Mouse (Mus musculus): ENCODE results near the gene Msi2. TPM values are rescaled to one million over a fixed set of nuclear protein-coding genes. Genes with fewer than 3 reads are reported as not detected.

Gene Msi2
- total and polyA plus RNA-seq, 2 experiments from 2014 or later, result 22.1 to 94.6 TPM

DNA sequence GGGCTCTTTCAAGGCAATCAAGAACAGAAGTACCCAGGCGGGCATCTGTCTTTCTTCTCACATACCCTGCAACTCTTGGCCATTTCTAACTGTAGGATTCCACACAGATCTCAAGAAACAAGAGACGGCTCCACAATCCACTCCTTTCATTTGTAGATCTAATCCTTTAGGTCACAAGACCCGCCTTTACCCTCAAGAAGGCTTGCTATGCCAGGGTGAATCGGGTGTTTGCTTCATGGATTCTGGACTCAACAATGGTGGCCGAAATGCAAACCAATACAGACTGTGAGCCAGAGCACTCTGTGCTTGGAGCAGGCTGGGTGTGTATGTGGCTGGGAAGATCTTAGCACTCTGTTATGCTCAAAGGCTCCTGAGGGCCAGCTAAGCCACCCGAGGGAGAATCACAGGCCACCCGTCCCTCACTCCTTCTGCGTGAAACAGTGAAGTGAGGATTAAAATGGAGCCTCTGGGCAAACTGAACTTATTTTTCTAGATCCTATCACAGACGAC lies 237.2 kb downstream of the Msi2 start:
- H3K27ac ChIP-seq (ENCODE audit: low read depth), result no peak overlapping the region
- no peak overlapping the region for H3K4me3 ChIP-seq (ENCODE audit: low read depth, low read length)
- ATAC-seq (ENCODE audit: insufficient read depth, low read depth), result no peak
- H3K36me3 ChIP-seq (replicated peaks; ENCODE audit: control insufficient read depth, insufficient read depth, low read length), result peaks cover 7% of the 10 kb centered on the region; the same call in 1 of the 2 replicates
- DNase-seq (ENCODE audit: low spot score), result no peak
- no peak for TF ChIP-seq EP300 (IDR thresholded peaks at IDR 0.05; ENCODE audit: low read depth)
- TF ChIP-seq CTCF (IDR thresholded peaks at IDR 0.05; ENCODE audit: low read depth), result no peak
- no peaks in the 10 kb centered on the region for H3K9me3 ChIP-seq (replicated peaks; ENCODE audit: control insufficient read depth, low read length)
- WGBS, result 69% methylated on average over 9 of the region's 9 CpGs
- peaks cover 35% of the 10 kb centered on the region for H3K4me1 ChIP-seq (ENCODE audit: control insufficient read depth, insufficient read depth)
- no peak overlapping the region for H3K4me2 ChIP-seq (ENCODE audit: low read depth, low read length)
- H3K9ac ChIP-seq (replicated peaks; ENCODE audit: low read depth, low read length), result no peak overlapping the region
- H3K27me3 ChIP-seq (ENCODE audit: control insufficient read depth, insufficient read depth, low read length), result no peaks in the 10 kb centered on the region

DNA sequence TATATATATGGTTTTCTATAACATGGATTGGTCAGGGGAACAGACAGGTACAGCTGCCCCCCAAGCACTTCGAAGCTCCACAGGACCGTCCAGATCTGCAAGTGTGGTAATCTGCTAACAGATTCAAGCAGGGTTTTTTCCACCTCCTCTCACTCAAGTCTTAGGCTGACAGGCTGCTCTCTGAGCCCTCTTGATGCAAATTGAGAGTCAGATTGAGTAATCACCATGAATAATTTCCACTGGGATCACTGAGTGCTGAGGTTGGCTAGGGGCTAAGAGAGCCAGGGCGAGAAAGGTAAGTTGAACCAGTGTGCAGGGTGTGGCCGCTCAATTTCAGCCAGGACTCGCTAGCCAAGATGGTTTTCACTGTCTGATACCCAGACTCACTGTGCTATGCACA lies 238.8 kb downstream of the Msi2 start:
- H3K4me1 ChIP-seq (ENCODE audit: control insufficient read depth, insufficient read depth), result peaks cover 29% of the 10 kb centered on the region

DNA sequence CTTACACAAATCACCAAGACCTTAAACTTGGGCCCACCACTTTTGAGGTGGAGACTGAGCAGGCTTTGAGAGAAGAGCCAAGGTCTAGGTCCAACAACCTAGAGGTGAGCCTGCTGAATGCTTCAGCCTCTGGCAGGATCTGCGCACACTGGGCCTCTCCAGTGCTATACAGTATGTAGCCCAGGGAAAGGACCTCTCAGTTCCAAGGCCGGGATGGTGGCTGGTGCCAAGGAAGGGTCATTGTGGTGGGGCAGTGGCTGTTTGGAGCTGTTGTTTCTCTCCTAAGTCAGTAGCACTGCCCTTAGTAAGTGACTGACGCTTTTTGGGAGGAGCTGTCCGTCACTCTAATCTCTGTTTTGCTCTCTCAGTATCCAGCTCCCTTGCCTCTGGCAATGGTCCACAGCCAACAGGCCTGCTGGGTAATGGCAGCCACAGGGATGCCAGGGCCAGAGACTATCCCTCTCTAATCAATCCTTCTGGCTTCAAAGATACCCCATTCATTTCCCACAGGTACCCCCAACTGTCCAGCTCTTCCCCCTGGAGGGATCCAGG lies 243.3 kb downstream of the Msi2 start:
- H3K27ac ChIP-seq (ENCODE audit: low read depth), result peak overlapping the region; percentile 62
- peak; percentile 20; the same call in 1 of the 2 replicates for TF ChIP-seq CTCF (IDR thresholded peaks at IDR 0.05; ENCODE audit: low read depth)
- TF ChIP-seq EP300 (IDR thresholded peaks at IDR 0.05; ENCODE audit: low read depth), result no peak
- 44% methylated on average over 4 of the region's 4 CpGs for WGBS
- peaks cover 30% of the 10 kb centered on the region for H3K4me1 ChIP-seq (ENCODE audit: control insufficient read depth, insufficient read depth)
- ATAC-seq (ENCODE audit: insufficient read depth, low read depth) (peak; percentile 77), DNase-seq (ENCODE audit: low spot score) (peak; percentile 37)
- H3K4me2 ChIP-seq (ENCODE audit: low read depth, low read length), result no peak overlapping the region
- no peaks in the 10 kb centered on the region for H3K27me3 ChIP-seq (ENCODE audit: control insufficient read depth, insufficient read depth, low read length)
- no peak overlapping the region for H3K9ac ChIP-seq (replicated peaks; ENCODE audit: low read depth, low read length)
- no peaks in the 10 kb centered on the region for H3K9me3 ChIP-seq (replicated peaks; ENCODE audit: control insufficient read depth, low read length)
- peaks cover 7% of the 10 kb centered on the region; the same call in 1 of the 2 replicates for H3K36me3 ChIP-seq (replicated peaks; ENCODE audit: control insufficient read depth, insufficient read depth, low read length)
- no peak overlapping the region for H3K4me3 ChIP-seq (ENCODE audit: low read depth, low read length)

More for the DNA sequence above, 238.8 kb downstream of the Msi2 start:
- no peak for TF ChIP-seq CTCF (IDR thresholded peaks at IDR 0.05; ENCODE audit: low read depth)
- TF ChIP-seq EP300 (IDR thresholded peaks at IDR 0.05; ENCODE audit: low read depth), result no peak
- Histone ChIP-seq H3K9ac (replicated peaks; ENCODE audit: low read depth, low read length) (no peak overlapping the region), H3K4me3 (ENCODE audit: low read depth, low read length) (no peak overlapping the region), H3K27me3 (ENCODE audit: control insufficient read depth, insufficient read depth, low read length) (no peaks in the 10 kb centered on the region), H3K27ac (ENCODE audit: low read depth) (no peak overlapping the region), H3K36me3 (replicated peaks; ENCODE audit: control insufficient read depth, insufficient read depth, low read length) (peaks cover 7% of the 10 kb centered on the region; the same call in 1 of the 2 replicates), H3K4me2 (ENCODE audit: low read depth, low read length) (no peak overlapping the region), H3K9me3 (replicated peaks; ENCODE audit: control insufficient read depth, low read length) (no peaks in the 10 kb centered on the region)
- ATAC-seq (ENCODE audit: insufficient read depth, low read depth) (no peak), DNase-seq (ENCODE audit: low spot score) (no peak)
- WGBS, result 89% methylated on average over 5 of the region's 5 CpGs

DNA sequence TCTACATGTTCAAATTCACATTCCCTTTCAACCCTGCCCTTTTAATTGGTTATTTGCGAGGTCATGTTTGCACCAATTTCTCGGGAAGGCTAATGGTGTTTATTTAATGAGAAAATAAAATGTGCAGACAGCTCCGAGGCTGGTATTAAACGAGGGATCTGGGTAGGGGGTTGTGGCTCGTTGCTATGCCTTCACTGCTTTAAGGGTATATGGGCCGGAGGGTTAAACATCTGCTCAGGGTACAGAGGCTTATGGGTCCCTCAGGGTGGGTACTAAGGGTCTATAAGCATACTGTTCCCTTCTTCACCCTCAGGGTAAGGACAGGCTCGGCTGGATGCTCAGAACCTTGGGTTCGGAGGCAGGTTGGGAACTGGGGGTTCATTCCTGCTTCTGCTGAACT lies 245.6 kb downstream of the Msi2 start:
- no peak for TF ChIP-seq EP300 (IDR thresholded peaks at IDR 0.05; ENCODE audit: low read depth)
- TF ChIP-seq CTCF (IDR thresholded peaks at IDR 0.05; ENCODE audit: low read depth), result no peak
- no peak overlapping the region for H3K27ac ChIP-seq (ENCODE audit: low read depth)
- no peak for ATAC-seq (ENCODE audit: insufficient read depth, low read depth)
- peaks cover 42% of the 10 kb centered on the region for H3K4me1 ChIP-seq (ENCODE audit: control insufficient read depth, insufficient read depth)
- DNase-seq (ENCODE audit: low spot score), result no peak
- H3K9me3 ChIP-seq (replicated peaks; ENCODE audit: control insufficient read depth, low read length), result no peaks in the 10 kb centered on the region
- H3K36me3 ChIP-seq (replicated peaks; ENCODE audit: control insufficient read depth, insufficient read depth, low read length), result no peaks in the 10 kb centered on the region
- no peak overlapping the region for H3K4me2 ChIP-seq (ENCODE audit: low read depth, low read length)
- WGBS, result 83% methylated on average over 8 of the region's 8 CpGs
- H3K9ac ChIP-seq (replicated peaks; ENCODE audit: low read depth, low read length), result no peak overlapping the region
- no peaks in the 10 kb centered on the region for H3K27me3 ChIP-seq (ENCODE audit: control insufficient read depth, insufficient read depth, low read length)
- no peak overlapping the region for H3K4me3 ChIP-seq (ENCODE audit: low read depth, low read length)

DNA sequence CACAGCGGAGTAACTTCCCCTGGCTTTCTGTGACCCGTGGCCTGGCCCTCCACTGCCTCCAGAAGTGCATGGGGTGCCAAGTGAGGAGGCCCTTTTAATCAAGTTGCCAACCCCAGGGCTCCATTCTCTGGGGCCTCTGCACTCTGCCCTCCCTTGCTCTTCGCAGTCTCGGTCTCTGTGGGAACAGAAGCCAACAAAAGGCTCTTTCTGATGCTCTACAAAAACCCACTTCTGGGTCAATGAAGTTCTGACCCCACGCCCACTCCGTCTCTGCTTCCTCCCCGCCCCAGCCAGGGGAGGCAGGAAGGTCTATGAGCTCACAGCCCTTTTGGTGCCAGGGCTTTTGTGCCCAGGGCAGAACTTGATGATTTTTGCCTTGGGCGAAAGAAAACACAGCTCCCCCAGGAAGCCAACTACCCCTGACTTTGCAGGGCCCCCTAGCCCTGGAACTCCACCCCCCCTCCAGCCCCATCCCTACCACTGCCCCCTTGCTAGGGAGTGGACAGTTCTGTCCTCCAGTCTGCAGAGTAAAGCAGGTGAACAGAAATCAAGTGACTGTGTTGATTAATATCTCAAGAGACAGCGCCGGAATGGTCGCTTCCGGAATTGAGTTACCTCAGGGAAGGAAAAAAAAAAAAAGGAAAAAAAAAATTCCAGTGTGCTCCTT lies 246.2 kb downstream of the Msi2 start:
- ATAC-seq (ENCODE audit: insufficient read depth, low read depth), result no peak
- DNase-seq (ENCODE audit: low spot score), result no peak
- Histone ChIP-seq H3K27ac (ENCODE audit: low read depth) (no peak overlapping the region), H3K27me3 (ENCODE audit: control insufficient read depth, insufficient read depth, low read length) (no peaks in the 10 kb centered on the region), H3K4me2 (ENCODE audit: low read depth, low read length) (no peak overlapping the region), H3K9me3 (replicated peaks; ENCODE audit: control insufficient read depth, low read length) (no peaks in the 10 kb centered on the region), H3K4me3 (ENCODE audit: low read depth, low read length) (no peak overlapping the region), H3K9ac (replicated peaks; ENCODE audit: low read depth, low read length) (no peak overlapping the region), H3K4me1 (ENCODE audit: control insufficient read depth, insufficient read depth) (peaks cover 48% of the 10 kb centered on the region), H3K36me3 (replicated peaks; ENCODE audit: control insufficient read depth, insufficient read depth, low read length) (no peaks in the 10 kb centered on the region)
- no peak for TF ChIP-seq EP300 (IDR thresholded peaks at IDR 0.05; ENCODE audit: low read depth)
- no peak for TF ChIP-seq CTCF (IDR thresholded peaks at IDR 0.05; ENCODE audit: low read depth)
- 54% methylated on average over 12 of the region's 12 CpGs for WGBS
